Mouse (Mus musculus) CH12.LX (cell line): Measurements from ENCODE around the gene Klhl8. TPM values are rescaled to one million over a fixed set of nuclear protein-coding genes. Genes with fewer than 3 reads are reported as not detected.
A peak's percentile ranks its signal among the peaks of the same experiment; 100 is the strongest.

Source experiments
- DNase-seq: peaks from one replicate; pipeline ENCODE4 v3.0.0-alpha.2; 2013; ENCODE audit errors: extremely low read depth
- H3K27ac ChIP-seq: 2 replicates; pipeline ENCODE4 v1.5.1; 2012; ENCODE audit warnings: low read depth, mild to moderate bottlenecking, control low read depth, moderate library complexity; ENCODE audit not compliant: insufficient read depth
- H3K27me3 ChIP-seq: replicated peaks from 2 replicates; pipeline ENCODE3; 2012; ENCODE audit warnings: inconsistent platforms
- H3K36me3 ChIP-seq, 2 experiments: replicated peaks in 1 of 2; 2 replicates each; pipeline versions ENCODE3 to v1.6.1; 2012; ENCODE audit warnings: inconsistent platforms in 1 of 2, low read length in 1 of 2, mild to moderate bottlenecking in 1 of 2, mixed read lengths in 1 of 2, moderate library complexity in 1 of 2; ENCODE audit not compliant: control insufficient read depth in 1 of 2, insufficient read depth in 1 of 2
- H3K4me1 ChIP-seq, 2 experiments: 2 replicates each; pipeline ENCODE4 v1.6.1; 2012; ENCODE audit warnings: inconsistent platforms in 1 of 2, moderate library complexity in 1 of 2; ENCODE audit not compliant: insufficient read depth in 2 of 2, control insufficient read depth in 1 of 2
- H3K4me2 ChIP-seq: 2 replicates; pipeline ENCODE4 v1.6.1; 2012; ENCODE audit warnings: low read depth, mild to moderate bottlenecking, control low read depth; ENCODE audit not compliant: poor library complexity, insufficient read depth, severe bottlenecking
- H3K4me3 ChIP-seq, 3 experiments: fragments of 150-350 bp in 1 of 3; sonication (generic) in 1 of 3; replicated peaks in 1 of 3; 2 replicates each; pipeline versions ENCODE3 to v1.5.1; 2011 to 2012; ENCODE audit warnings: low read depth in 2 of 3, low read length in 2 of 3, mild to moderate bottlenecking in 2 of 3, moderate library complexity in 2 of 3, control low read depth in 1 of 3, improper control_type of control experiment in 1 of 3, inconsistent platforms in 1 of 3, mixed read lengths in 1 of 3; ENCODE audit not compliant: poor library complexity in 1 of 3
- H3K79me2 ChIP-seq: replicated peaks from 2 replicates; pipeline ENCODE4 v1.6.1; 2012; ENCODE audit warnings: mild to moderate bottlenecking, moderate library complexity; ENCODE audit not compliant: control insufficient read depth, poor library complexity, insufficient read depth, severe bottlenecking; ENCODE audit errors: extremely low read depth
- H3K9ac ChIP-seq: 2 replicates; pipeline ENCODE4 v1.6.1; 2012; ENCODE audit warnings: low read depth, mild to moderate bottlenecking, control low read depth, moderate library complexity; ENCODE audit not compliant: insufficient read depth
- H3K9me3 ChIP-seq: replicated peaks from 2 replicates; pipeline ENCODE3; 2012; ENCODE audit warnings: low read length, inconsistent platforms, mixed read lengths
- BHLHE40 ChIP-seq: IDR thresholded peaks from 2 replicates; pipeline ENCODE4 v1.6.1; 2011; ENCODE audit warnings: mild to moderate bottlenecking, low read depth, low read length, improper control_type of control experiment
- CHD2 ChIP-seq: IDR thresholded peaks from 2 replicates; pipeline ENCODE4 v1.6.1; 2011; ENCODE audit warnings: low read length, improper control_type of control experiment
- CTCF ChIP-seq, 2 experiments: IDR thresholded peaks in 1 of 2; conservative IDR thresholded peaks in 1 of 2; 2 replicates each; pipeline ENCODE4 v1.5.1; 2011 to 2012; ENCODE audit warnings: low read depth in 2 of 2, low read length in 2 of 2, improper control_type of control experiment in 1 of 2, inconsistent platforms in 1 of 2, mild to moderate bottlenecking in 1 of 2, moderate library complexity in 1 of 2
- E2F4 ChIP-seq: IDR thresholded peaks from 2 replicates; pipeline ENCODE4 v1.6.1; 2011; ENCODE audit warnings: low read depth, low read length, improper control_type of control experiment; ENCODE audit not compliant: insufficient replicate concordance
- ELF1 ChIP-seq: IDR thresholded peaks from 2 replicates; pipeline ENCODE4 v1.6.1; 2014; ENCODE audit warnings: low read depth, mild to moderate bottlenecking, inconsistent platforms, low read length, improper control_type of control experiment
- EP300 ChIP-seq: IDR thresholded peaks from 2 replicates; pipeline ENCODE4 v1.6.1; 2011; ENCODE audit warnings: low read length, improper control_type of control experiment
- ETS1 ChIP-seq: conservative IDR thresholded peaks from 2 replicates; pipeline ENCODE4 v1.6.1; 2012; ENCODE audit warnings: low read depth, mild to moderate bottlenecking, inconsistent platforms, low read length, improper control_type of control experiment, moderate library complexity
- JUN ChIP-seq: IDR thresholded peaks from 2 replicates; pipeline ENCODE4 v1.6.1; 2011; ENCODE audit warnings: low read depth, mild to moderate bottlenecking, low read length, improper control_type of control experiment, moderate library complexity; ENCODE audit not compliant: insufficient read depth
- MAX ChIP-seq: IDR thresholded peaks from 2 replicates; pipeline ENCODE4 v1.6.1; 2011; ENCODE audit warnings: low read length, improper control_type of control experiment
- MAZ ChIP-seq: IDR thresholded peaks from 2 replicates; pipeline ENCODE4 v1.6.1; 2012; ENCODE audit warnings: low read depth, mild to moderate bottlenecking, inconsistent platforms, low read length, improper control_type of control experiment, moderate library complexity
- MEF2A ChIP-seq: IDR thresholded peaks from 2 replicates; pipeline ENCODE4 v1.6.1; 2014; ENCODE audit warnings: low read depth, mild to moderate bottlenecking, inconsistent platforms, low read length, improper control_type of control experiment, borderline replicate concordance
- MYC ChIP-seq: IDR thresholded peaks from 2 replicates; pipeline ENCODE4 v1.6.1; 2011; ENCODE audit warnings: low read depth, mild to moderate bottlenecking, improper control_type of control experiment, low read length
- NELFE ChIP-seq: IDR thresholded peaks from 2 replicates; pipeline ENCODE4 v1.6.1; 2011; ENCODE audit warnings: low read depth, low read length, improper control_type of control experiment
- PAX5 ChIP-seq: IDR thresholded peaks from 2 replicates; pipeline ENCODE4 v1.6.1; 2012; ENCODE audit warnings: low read length, inconsistent platforms, mixed read lengths
- POLR2A ChIP-seq: IDR thresholded peaks from 2 replicates; pipeline ENCODE4 v1.6.1; 2011; ENCODE audit warnings: low read depth, mild to moderate bottlenecking, improper control_type of control experiment, low read length
- POLR2AphosphoS2 ChIP-seq: IDR thresholded peaks from 2 replicates; pipeline ENCODE4 v1.6.1; 2011; ENCODE audit warnings: low read depth, low read length, improper control_type of control experiment
- RCOR1 ChIP-seq: conservative IDR thresholded peaks from 2 replicates; pipeline ENCODE4 v1.6.1; 2012; ENCODE audit warnings: low read depth, mild to moderate bottlenecking, inconsistent platforms, low read length, improper control_type of control experiment
- SIN3A ChIP-seq: IDR thresholded peaks from 2 replicates; pipeline ENCODE4 v1.6.1; 2012; ENCODE audit warnings: low read length, improper control_type of control experiment, inconsistent platforms
- TBP ChIP-seq: conservative IDR thresholded peaks from 2 replicates; pipeline ENCODE4 v1.6.1; 2011; ENCODE audit warnings: low read depth, low read length, improper control_type of control experiment
- TCF12 ChIP-seq: IDR thresholded peaks from 2 replicates; pipeline ENCODE4 v1.6.1; 2014; ENCODE audit warnings: low read depth, mild to moderate bottlenecking, inconsistent platforms, low read length, improper control_type of control experiment
- ZKSCAN1 ChIP-seq: IDR thresholded peaks from 2 replicates; pipeline ENCODE4 v1.6.1; 2012; ENCODE audit warnings: low read depth, inconsistent platforms, low read length, improper control_type of control experiment, borderline replicate concordance
- ZMIZ1 ChIP-seq: IDR thresholded peaks from 2 replicates; pipeline ENCODE4 v1.6.1; 2012; ENCODE audit warnings: low read depth, mild to moderate bottlenecking, inconsistent platforms, low read length, improper control_type of control experiment
- ZNF384 ChIP-seq: IDR thresholded peaks from 2 replicates; pipeline ENCODE4 v1.6.1; 2012; ENCODE audit warnings: low read depth, low read length, improper control_type of control experiment, inconsistent platforms
- dilution Hi-C: fragments of 300-500 bp; cut with MboI; formaldehyde crosslinking; loops from 2 replicates; pipeline ENCODE4 v1.14.3; 2020; ENCODE audit warnings: low sequenced_read_pairs; ENCODE audit not compliant: extremely low pct_unique_long_range_greater_than_20kb, extremely low pct_ligation_motif_present
- in situ Hi-C: fragments of 300-500 bp; cut with MboI; formaldehyde crosslinking; loops from 3 replicates; pipeline ENCODE4 v1.14.3; 2019; ENCODE audit warnings: low sequenced_read_pairs, low pct_ligation_motif_present, low pct_unique_long_range_greater_than_20kb, mixed read lengths
- polyA plus RNA-seq: library from polyadenylated mRNA; unstranded; fragments of >175 nt; gene quantifications from 2 replicates; pipeline ENCODE4 v1.2.1, GENCODE M21; 2012; ENCODE audit warnings: low read depth; ENCODE audit not compliant: insufficient read length
- total RNA-seq, 2 experiments: library from RNA; depleted of rRNA; stranded (reverse); fragments of 300-350 nt in 1 of 2; fragments of >200 nt in 1 of 2; gene quantifications; 2 replicates each; pipeline ENCODE4 v1.2.3; 2012 to 2014

Klhl8 gene
- total and polyA plus RNA-seq, 3 experiments: 3.4 to 15.6 (median 5.4) TPM

- no peak overlapping the region for H3K9ac ChIP-seq
- DNase-seq: peak; percentile 86
- peaks cover 30 to 60% of the 10 kb centered on the region in 2 experiments for H3K4me1 ChIP-seq
- H3K9me3 ChIP-seq: no peaks in the 10 kb centered on the region
- H3K4me2 ChIP-seq: peak overlapping the region; percentile 55
- H3K36me3 ChIP-seq: peaks cover 45 to 57% of the 10 kb centered on the region in 2 experiments
- TF ChIP-seq TBP (0 out of 2 replicates have a peak, but pooled peaks have one; percentile 28), ZMIZ1 (peak; percentile 57; the same call in 1 of the 2 replicates), NELFE (peak; percentile 39; the same call in 1 of the 2 replicates), EP300 (peak; percentile 28; the same call in 1 of the 2 replicates), BHLHE40 (0 out of 2 replicates have a peak, but pooled peaks have one; percentile 25), ETS1 (peak; percentile 80), ELF1 (peak; percentile 55; the same call in 1 of the 2 replicates), PAX5 (no peak), POLR2A (0 out of 2 replicates have a peak, but pooled peaks have one; percentile 15), TCF12 (0 out of 2 replicates have a peak, but pooled peaks have one; percentile 59), MAX (no peak), JUN (no peak), CTCF (conservative IDR thresholded peaks at IDR 0.05 in 1 of 2, IDR thresholded peaks at IDR 0.05 in 1 of 2; ENCODE audit: low read depth in 2 of 2, low read length in 2 of 2) (peak in 1 of 2 experiments; percentile 32; a peak in 2 of 4 replicates), MAZ (0 out of 2 replicates have a peak, but pooled peaks have one; percentile 21)
- in situ Hi-C loops (no loop called here), dilution Hi-C loops (no loop called here)
- peak overlapping the region in 1 of 3 experiments; percentile 28 for H3K4me3 ChIP-seq
- peak overlapping the region; percentile 95 for H3K27ac ChIP-seq
- no peaks in the 10 kb centered on the region for H3K27me3 ChIP-seq
- no peaks in the 10 kb centered on the region for H3K79me2 ChIP-seq
These were observed 56.8 kb downstream of the Klhl8 start for GRCm38 (mm10) chr5:103854041-103854806.

GRCm38 (mm10) chr5:103852756-103853549, 58.1 kb downstream of the Klhl8 start:
- no peaks in the 10 kb centered on the region for H3K27me3 ChIP-seq
- H3K9ac ChIP-seq: peak overlapping the region; percentile 51
- H3K9me3 ChIP-seq: no peaks in the 10 kb centered on the region
- peak; percentile 88 for DNase-seq
- peak overlapping the region; percentile 67 for H3K4me2 ChIP-seq
- H3K79me2 ChIP-seq: no peaks in the 10 kb centered on the region
- TF ChIP-seq E2F4 (no peak), CTCF (conservative IDR thresholded peaks at IDR 0.05 in 1 of 2, IDR thresholded peaks at IDR 0.05 in 1 of 2; ENCODE audit: low read depth in 2 of 2, low read length in 2 of 2) (no peak), TCF12 (peak; percentile 29; the same call in 1 of the 2 replicates), CHD2 (peak; percentile 10; the same call in 1 of the 2 replicates), TBP (0 out of 2 replicates have a peak, but pooled peaks have one; percentile 30), ZNF384 (no peak), ETS1 (peak; percentile 47), POLR2AphosphoS2 (peak; percentile 53; the same call in 1 of the 2 replicates), ZKSCAN1 (no peak), MEF2A (peak; percentile 93), MAX (peak; percentile 67), BHLHE40 (peak; percentile 18), EP300 (0 out of 2 replicates have a peak, but pooled peaks have one; percentile 41), MYC (peak; percentile 87), SIN3A (peak; percentile 57; the same call in 1 of the 2 replicates), RCOR1 (no peak)
- in situ Hi-C loops: no loop called here
- H3K4me1 ChIP-seq: peaks cover 30 to 56% of the 10 kb centered on the region in 2 experiments
- dilution Hi-C loops: no loop called here
- H3K4me3 ChIP-seq: peak overlapping the region in 1 of 3 experiments; percentile 14
- peak overlapping the region; percentile 99 for H3K27ac ChIP-seq
- peaks cover 58 to 66% of the 10 kb centered on the region in 2 experiments for H3K36me3 ChIP-seq
